Mouse (Mus musculus): ENCODE measurements at regions not wholly inside any gene's neighbourhood (a gene's known extent, or its start where the extent isn't known, plus 50 kb on each side); places are given as distances from the start of the nearest gene placed in this dataset.

DNA sequence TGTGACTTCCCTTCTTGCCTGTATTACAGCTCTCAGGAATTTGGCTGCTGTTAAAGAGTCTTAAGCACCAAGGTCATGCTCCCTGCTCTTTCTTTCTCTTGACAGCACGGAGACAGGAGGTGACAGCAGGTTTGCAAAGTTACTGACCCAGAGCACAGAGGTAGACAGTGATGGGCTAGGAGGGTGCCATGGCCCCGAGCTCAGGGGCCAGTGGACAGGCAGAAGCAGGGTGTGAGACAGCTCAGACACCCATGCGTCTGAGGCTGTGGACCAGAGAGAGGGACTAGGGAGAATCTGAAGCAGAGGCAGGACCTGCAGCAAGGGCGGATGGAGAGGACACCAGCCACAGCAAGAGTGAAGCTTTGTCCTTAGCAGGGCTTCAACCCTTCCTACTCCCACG is 119.3 kb upstream of the Tdrd3 start:
- H3K4me1 ChIP-seq: no peaks in the 10 kb centered on the region
- no peaks in the 10 kb centered on the region for H3K36me3 ChIP-seq
- no peak overlapping the region for H3K27ac ChIP-seq
- H3K4me2 ChIP-seq: no peak overlapping the region
- no peak overlapping the region for H3K4me3 ChIP-seq
- no peak overlapping the region for H3K9ac ChIP-seq
- H3K9me3 ChIP-seq (replicated peaks): no peaks in the 10 kb centered on the region
- ATAC-seq: no peak
- WGBS (ENCODE audit: insufficient replicate concordance): 33% methylated on average over 5 of the region's 5 CpGs
- H3K27me3 ChIP-seq (replicated peaks): 0 out of 2 replicates have a peak, but pooled peaks cover 2% of the 10 kb centered on the region

DNA sequence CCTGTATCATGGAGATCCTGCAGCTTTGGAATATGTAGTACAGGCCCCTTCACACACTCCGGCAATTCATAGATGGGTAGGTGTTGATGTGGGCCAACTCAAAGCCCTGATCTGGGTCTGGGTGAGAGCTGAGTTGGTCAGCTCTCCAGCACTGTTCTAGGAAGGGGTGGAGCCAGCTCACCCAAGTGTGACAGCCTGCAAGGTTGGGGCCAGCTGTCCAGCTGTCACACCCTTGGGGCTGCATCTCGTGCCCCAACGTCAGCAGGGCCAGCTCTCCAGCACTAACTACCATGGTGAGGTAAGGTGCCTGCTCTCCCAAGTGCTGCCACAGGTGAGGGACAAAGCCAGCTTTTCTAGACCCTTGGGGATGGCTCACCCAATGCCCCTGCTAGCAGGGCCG is 115.6 kb upstream of the Tdrd3 start:
- 72% methylated on average over 4 of the region's 4 CpGs for whole genome bisulfite sequencing (ENCODE audit: insufficient replicate concordance)
- H3K4me1 ChIP-seq: no peaks in the 10 kb centered on the region
- no peak for ATAC-seq

DNA sequence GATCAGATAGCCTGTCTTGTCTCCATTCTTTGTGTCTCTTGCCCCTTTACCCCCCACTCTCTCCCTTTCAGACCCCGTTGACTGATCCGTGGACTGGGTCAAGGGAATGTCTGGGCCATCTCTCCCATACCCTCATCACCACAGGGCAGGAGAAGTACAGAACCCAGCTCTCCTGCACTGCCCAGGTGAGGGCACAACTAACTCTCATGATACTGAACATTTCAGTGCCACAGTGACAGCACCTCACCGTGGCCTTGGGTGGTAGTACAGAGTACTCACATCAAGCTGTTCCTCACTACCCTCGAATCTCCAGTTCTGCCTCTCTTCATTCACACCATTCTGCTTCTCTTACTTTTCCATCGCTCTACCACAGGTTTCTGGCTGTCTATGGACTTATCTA is 114.9 kb upstream of the Tdrd3 start:
- no peak overlapping the region for H3K27ac ChIP-seq
- no peaks in the 10 kb centered on the region for H3K4me1 ChIP-seq
- H3K4me2 ChIP-seq: no peak overlapping the region
- no peak overlapping the region for H3K4me3 ChIP-seq
- no peak overlapping the region for H3K9ac ChIP-seq
- H3K27me3 ChIP-seq (replicated peaks): no peaks in the 10 kb centered on the region
- no peaks in the 10 kb centered on the region for H3K9me3 ChIP-seq (replicated peaks)
- WGBS (ENCODE audit: insufficient replicate concordance): 60% methylated on average over 5 of the region's 5 CpGs
- H3K36me3 ChIP-seq: no peaks in the 10 kb centered on the region
- ATAC-seq: no peak

More for the DNA sequence above, 115.6 kb upstream of the Tdrd3 start:
- H3K27me3 ChIP-seq (replicated peaks): no peaks in the 10 kb centered on the region
- no peak overlapping the region for H3K4me2 ChIP-seq
- no peaks in the 10 kb centered on the region for H3K36me3 ChIP-seq
- H3K9ac ChIP-seq: no peak overlapping the region
- H3K27ac ChIP-seq: no peak overlapping the region
- H3K4me3 ChIP-seq: no peak overlapping the region
- H3K9me3 ChIP-seq (replicated peaks): no peaks in the 10 kb centered on the region

DNA sequence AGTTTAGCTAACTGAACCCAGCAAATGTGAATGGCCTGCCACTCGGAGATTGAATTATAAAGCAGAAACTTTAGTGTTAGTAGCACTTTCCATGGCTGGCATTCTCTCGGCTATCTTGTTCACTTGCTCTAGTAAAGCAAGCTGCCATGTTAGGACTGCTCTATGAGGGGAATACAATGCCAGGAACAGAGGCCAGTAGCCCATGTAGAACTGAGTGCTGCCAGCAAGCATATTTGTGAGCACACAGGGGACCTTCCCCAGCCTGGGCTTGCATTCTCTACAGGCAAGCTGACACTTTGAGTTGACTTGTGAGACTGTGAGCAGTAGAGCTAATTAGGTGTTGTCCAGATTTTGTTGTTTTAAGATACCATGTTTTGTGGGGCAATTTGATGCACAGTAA is 111.0 kb upstream of the Tdrd3 start:
- Histone ChIP-seq H3K27ac (no peak overlapping the region), H3K36me3 (no peaks in the 10 kb centered on the region), H3K27me3 (replicated peaks) (no peaks in the 10 kb centered on the region), H3K9ac (no peak overlapping the region), H3K4me3 (no peak overlapping the region), H3K9me3 (replicated peaks) (no peaks in the 10 kb centered on the region), H3K4me2 (no peak overlapping the region), H3K4me1 (no peaks in the 10 kb centered on the region)
- 68% methylated on average over 2 of the region's 2 CpGs for WGBS (ENCODE audit: insufficient replicate concordance)
- ATAC-seq: no peak

DNA sequence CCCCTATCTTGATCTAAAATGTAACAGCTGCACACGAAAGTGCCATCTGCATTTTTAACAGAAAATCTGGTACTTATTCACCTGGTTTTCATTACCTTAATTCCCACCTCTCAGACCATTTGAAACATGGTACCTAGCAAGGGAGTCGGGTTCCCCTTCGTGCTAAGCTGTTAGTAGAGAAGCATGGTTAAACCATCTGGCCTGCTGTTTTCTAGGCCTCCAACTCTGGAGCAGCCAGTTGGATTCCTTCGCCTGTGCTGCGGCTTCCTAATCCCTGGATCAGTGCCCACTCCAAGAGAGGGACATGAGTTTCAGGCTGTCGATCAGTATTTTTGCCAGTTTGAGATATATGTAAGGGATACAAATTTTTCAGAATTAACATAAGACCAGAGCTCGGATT is 110.4 kb upstream of the Tdrd3 start:
- no peak for ATAC-seq
- Histone ChIP-seq H3K27me3 (replicated peaks) (no peaks in the 10 kb centered on the region), H3K4me2 (no peak overlapping the region), H3K9me3 (replicated peaks) (no peaks in the 10 kb centered on the region), H3K27ac (no peak overlapping the region), H3K4me3 (no peak overlapping the region), H3K9ac (no peak overlapping the region), H3K4me1 (no peaks in the 10 kb centered on the region), H3K36me3 (no peaks in the 10 kb centered on the region)
- WGBS (ENCODE audit: insufficient replicate concordance): 64% methylated on average over 7 of the region's 7 CpGs

DNA sequence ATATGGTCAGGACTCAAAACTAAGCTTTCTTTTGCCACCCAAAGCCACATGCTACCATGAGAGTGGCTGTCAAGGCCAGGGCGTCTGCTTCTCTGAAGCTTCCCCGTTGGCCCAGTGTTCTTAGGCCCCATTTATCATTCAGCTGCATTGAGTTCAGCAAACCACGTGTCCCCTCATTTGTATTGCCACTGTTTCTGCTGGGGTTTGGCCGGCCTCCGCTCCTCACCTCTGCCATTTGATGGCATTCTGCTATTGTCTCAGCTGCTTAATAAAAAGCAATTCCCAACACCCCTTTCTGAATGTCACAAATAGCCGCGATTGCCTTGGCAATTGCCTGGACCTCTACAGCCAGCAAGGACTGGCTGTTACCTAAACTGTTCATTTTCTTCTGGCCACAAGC is 108.4 kb upstream of the Tdrd3 start:
- Histone ChIP-seq H3K9me3 (replicated peaks) (no peaks in the 10 kb centered on the region), H3K9ac (no peak overlapping the region), H3K4me3 (no peak overlapping the region), H3K4me2 (no peak overlapping the region), H3K27ac (no peak overlapping the region), H3K4me1 (no peaks in the 10 kb centered on the region), H3K27me3 (replicated peaks) (no peaks in the 10 kb centered on the region), H3K36me3 (no peaks in the 10 kb centered on the region)
- 64% methylated on average over 7 of the region's 7 CpGs for WGBS (ENCODE audit: insufficient replicate concordance)
- ATAC-seq: no peak

DNA sequence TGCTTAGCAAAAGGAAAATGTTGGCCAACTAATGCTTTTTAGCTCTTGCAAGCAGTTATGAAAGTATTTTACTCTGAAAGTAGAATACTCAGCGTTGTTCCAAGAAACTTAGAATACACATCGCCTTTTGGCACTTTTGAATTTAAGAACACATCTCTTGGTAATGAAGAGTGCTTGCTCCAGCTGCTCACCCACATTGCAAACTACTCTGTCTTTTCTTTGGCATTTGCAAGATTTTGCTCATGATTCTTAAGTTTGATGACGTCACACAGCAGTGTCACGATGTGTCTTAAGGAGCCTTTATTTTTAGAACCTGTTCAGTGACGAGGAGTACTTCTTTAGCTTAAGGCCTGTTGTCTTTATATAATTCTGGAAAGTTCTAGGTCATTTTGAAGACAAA is 104.1 kb upstream of the Tdrd3 start:
- no peaks in the 10 kb centered on the region for H3K4me1 ChIP-seq
- no peak overlapping the region for H3K4me3 ChIP-seq
- H3K27ac ChIP-seq: no peak overlapping the region
- no peaks in the 10 kb centered on the region for H3K27me3 ChIP-seq (replicated peaks)
- no peak overlapping the region for H3K4me2 ChIP-seq
- no peaks in the 10 kb centered on the region for H3K36me3 ChIP-seq
- no peaks in the 10 kb centered on the region for H3K9me3 ChIP-seq (replicated peaks)
- no peak overlapping the region for H3K9ac ChIP-seq
- ATAC-seq: no peak
- 72% methylated on average over 5 of the region's 5 CpGs for WGBS (ENCODE audit: insufficient replicate concordance)

DNA sequence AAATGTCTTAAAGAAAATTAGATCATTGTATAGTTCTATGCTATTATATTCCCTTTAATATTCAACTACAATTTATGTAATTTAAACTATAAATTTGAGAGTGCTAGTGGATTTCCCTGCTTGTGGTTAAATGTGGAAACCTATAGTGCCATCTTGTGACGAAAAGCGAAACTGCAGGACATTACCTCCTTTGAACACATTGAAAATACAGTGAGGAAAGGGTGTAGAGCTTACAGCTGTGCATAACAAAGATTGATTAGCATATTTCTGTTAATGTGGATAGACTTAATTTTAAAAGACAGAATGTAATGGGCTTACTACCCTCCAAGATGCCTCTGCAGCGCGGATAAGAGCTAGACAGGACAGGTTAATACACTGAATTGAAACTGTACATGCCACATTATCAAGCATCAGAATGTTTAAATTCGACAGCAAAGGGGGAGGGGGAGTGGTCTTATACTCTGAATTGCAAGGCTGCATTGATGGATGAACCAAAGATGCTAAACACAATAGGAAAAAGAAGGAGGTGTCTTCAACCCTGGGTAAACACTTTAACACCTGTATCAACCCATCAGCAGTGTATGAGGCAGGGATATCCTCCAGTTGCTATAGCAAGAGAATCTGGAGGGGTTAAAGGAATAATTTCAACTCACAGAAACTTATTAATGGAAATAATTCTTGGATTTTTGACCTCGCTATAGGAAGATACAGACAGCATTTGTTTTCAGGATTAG is 101.3 kb upstream of the Tdrd3 start:
- no peak for ATAC-seq
- Histone ChIP-seq H3K27me3 (replicated peaks) (no peaks in the 10 kb centered on the region), H3K9me3 (replicated peaks) (no peaks in the 10 kb centered on the region), H3K36me3 (no peaks in the 10 kb centered on the region), H3K4me3 (no peak overlapping the region), H3K9ac (no peak overlapping the region), H3K4me1 (no peaks in the 10 kb centered on the region), H3K27ac (no peak overlapping the region), H3K4me2 (no peak overlapping the region)
- 26% methylated on average over 6 of the region's 6 CpGs for WGBS (ENCODE audit: insufficient replicate concordance)

DNA sequence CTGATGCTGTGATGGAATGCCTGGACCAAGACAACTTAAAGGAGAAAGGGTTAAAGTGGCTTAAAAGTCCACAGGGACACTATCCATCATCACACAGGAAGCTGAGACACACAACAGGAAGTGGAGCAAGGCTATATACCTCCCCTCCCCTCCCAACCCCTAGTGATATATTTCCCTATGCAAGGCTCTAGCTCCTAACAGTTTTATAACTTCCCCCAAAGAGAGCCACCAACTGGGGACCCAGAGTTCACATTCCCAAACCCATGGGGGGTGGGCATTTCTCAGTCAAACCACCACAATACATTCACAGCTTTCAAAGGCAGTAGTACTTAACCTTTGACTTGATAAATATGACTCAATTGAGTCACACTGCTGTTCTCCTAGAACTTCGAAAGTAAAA is 88.6 kb upstream of the Tdrd3 start:
- Histone ChIP-seq H3K27ac (no peak overlapping the region), H3K27me3 (replicated peaks) (no peaks in the 10 kb centered on the region), H3K4me2 (no peak overlapping the region), H3K9ac (no peak overlapping the region), H3K9me3 (replicated peaks) (no peaks in the 10 kb centered on the region), H3K4me3 (no peak overlapping the region), H3K4me1 (no peaks in the 10 kb centered on the region), H3K36me3 (no peaks in the 10 kb centered on the region)
- no peak for ATAC-seq
- 59% methylated on average over 1 of the region's 1 CpGs for WGBS (ENCODE audit: insufficient replicate concordance)

DNA sequence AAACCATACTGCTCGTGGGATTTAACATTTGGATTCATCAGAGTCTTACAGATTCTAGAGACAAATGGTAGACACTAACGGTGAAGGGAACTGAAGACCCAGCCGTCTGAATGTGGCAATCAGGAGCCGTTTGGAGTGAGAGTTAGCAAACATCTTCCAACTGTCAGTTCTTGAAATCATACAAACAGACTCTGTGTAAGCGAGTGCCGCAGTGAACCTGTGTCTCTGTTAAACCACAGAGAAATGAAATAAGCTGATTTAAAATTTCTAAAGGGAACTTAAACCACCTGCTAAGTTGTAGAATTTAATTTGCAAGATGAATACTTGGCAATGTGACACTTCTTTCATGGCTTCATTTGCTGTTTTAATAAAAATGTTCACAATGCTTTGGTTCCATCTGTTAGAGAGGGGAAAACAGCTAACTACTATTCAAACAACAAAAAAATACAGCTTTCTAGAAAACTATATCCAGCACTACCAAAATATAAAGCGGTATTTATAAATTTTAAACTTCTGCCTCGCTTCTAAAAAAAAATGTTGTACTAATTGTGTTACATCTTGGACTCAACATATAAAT is 78.4 kb upstream of the Tdrd3 start:
- Histone ChIP-seq H3K9ac (no peak overlapping the region), H3K27me3 (replicated peaks) (no peaks in the 10 kb centered on the region), H3K4me3 (no peak overlapping the region), H3K27ac (no peak overlapping the region), H3K4me2 (no peak overlapping the region), H3K36me3 (no peaks in the 10 kb centered on the region), H3K9me3 (replicated peaks) (no peaks in the 10 kb centered on the region), H3K4me1 (no peaks in the 10 kb centered on the region)
- ATAC-seq: no peak
- 73% methylated on average over 8 of the region's 8 CpGs for WGBS (ENCODE audit: insufficient replicate concordance)

DNA sequence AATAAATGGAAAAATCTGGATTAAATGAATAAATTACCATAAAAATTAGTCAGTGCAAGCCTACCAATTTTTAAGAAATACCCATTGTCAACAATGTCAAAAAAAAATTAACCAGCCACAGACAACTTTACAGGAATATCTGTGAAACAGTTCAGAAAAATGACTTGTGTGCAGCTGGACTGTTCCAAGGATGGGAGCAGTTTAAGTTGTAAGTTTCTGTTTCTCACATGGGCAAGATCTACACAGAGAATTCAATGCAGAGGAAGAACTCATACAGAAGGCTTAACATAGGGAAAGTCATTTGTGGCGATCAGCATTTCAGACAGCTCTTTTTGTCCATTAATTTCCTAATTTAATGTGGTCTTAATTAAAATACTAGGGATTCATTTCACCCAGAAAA is 71.9 kb upstream of the Tdrd3 start:
- 75% methylated on average over 1 of the region's 1 CpGs for WGBS (ENCODE audit: insufficient replicate concordance)
- H3K27ac ChIP-seq: no peak overlapping the region
- no peak overlapping the region for H3K4me2 ChIP-seq
- H3K4me1 ChIP-seq: no peaks in the 10 kb centered on the region
- H3K9me3 ChIP-seq (replicated peaks): no peaks in the 10 kb centered on the region
- H3K4me3 ChIP-seq: no peak overlapping the region
- no peaks in the 10 kb centered on the region for H3K27me3 ChIP-seq (replicated peaks)
- no peaks in the 10 kb centered on the region for H3K36me3 ChIP-seq
- no peak for ATAC-seq
- H3K9ac ChIP-seq: no peak overlapping the region

DNA sequence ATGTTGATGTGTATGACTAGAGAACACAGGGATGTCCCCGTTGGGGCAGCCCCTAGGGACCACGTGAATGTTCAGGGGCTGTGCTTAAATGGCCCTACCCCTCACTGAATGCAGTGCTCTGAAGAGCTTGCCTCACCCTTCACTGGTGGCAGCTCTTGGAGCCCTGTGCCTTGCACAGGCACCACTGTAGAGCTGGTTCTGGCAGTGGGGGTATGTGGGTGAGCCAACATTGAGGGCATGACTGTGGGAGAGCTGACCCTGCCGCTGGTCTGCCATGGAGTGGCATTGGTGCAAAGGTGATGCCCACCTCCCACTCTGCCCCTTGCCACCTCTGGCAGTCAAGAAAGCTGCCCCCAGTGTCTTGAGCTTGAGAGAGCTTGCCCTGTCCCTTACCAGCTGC is 69.6 kb upstream of the Tdrd3 start:
- H3K4me1 ChIP-seq: no peaks in the 10 kb centered on the region
- H3K4me2 ChIP-seq: no peak overlapping the region
- no peaks in the 10 kb centered on the region for H3K9me3 ChIP-seq (replicated peaks)
- ATAC-seq: no peak
- WGBS (ENCODE audit: insufficient replicate concordance): 66% methylated on average over 3 of the region's 3 CpGs
- no peak overlapping the region for H3K4me3 ChIP-seq
- no peaks in the 10 kb centered on the region for H3K27me3 ChIP-seq (replicated peaks)
- H3K36me3 ChIP-seq: no peaks in the 10 kb centered on the region
- H3K9ac ChIP-seq: no peak overlapping the region
- H3K27ac ChIP-seq: no peak overlapping the region

DNA sequence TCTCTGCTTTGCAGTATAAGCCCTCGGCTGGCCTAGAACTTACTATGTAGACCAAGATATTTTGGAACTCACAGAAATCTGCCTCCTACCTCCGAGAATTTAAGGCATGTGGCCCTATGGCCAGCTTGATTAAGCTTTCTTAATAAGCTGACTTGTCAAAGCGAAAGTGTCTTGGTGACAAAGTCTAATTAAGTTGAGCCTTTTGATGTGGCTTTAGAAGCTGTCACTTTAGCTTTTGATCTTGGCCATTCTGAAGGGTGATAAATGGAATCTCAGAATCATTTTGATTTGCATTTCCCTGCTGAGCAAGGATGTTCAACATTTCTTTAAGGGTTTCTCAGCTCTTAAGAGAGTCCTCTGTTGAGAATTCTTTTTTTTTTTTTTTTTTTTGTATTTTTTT is 67.6 kb upstream of the Tdrd3 start:
- Histone ChIP-seq H3K27ac (no peak overlapping the region), H3K27me3 (replicated peaks) (no peaks in the 10 kb centered on the region), H3K9ac (no peak overlapping the region), H3K9me3 (replicated peaks) (no peaks in the 10 kb centered on the region), H3K4me2 (no peak overlapping the region), H3K36me3 (no peaks in the 10 kb centered on the region), H3K4me1 (no peaks in the 10 kb centered on the region), H3K4me3 (no peak overlapping the region)
- 57% methylated on average over 3 of the region's 3 CpGs for WGBS (ENCODE audit: insufficient replicate concordance)
- no peak for ATAC-seq
